Mouse (Mus musculus): ENCODE data around the gene Map1b. TPM values are rescaled to one million over a fixed set of nuclear protein-coding genes. Genes with fewer than 3 reads are reported as not detected.

Map1b gene
- total and polyA plus RNA-seq, 3 experiments = 2.1 to 14.6 (median 10.2) TPM

DNA sequence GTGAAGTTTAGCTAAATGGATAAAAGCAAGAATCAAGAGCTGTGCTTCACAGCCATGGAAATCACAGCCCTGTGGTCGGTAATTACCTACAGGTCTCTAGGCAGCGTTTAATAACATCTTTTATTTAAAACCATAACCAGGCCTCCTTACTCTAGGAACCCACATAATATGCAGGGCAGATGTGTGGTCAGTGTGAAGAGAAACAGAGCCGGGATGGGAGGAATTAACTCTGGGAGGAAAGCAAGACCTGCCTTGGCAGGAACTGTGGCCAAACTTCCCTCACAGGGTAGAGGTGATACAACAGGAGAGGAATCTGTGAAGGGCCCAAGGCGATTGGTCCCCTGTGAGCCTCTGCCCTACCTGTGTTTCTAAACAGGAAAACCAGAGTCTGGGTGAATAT is 66.8 kb downstream of the Map1b start:
- WGBS = 94% methylated on average over 4 of the region's 4 CpGs
- no peak for TF ChIP-seq POLR2A (IDR thresholded peaks at IDR 0.05; ENCODE audit: insufficient read depth, low read depth, low read length)
- no peak for TF ChIP-seq CTCF (IDR thresholded peaks at IDR 0.05)
- TF ChIP-seq EP300 (IDR thresholded peaks at IDR 0.05; ENCODE audit: insufficient read depth, low read depth, low read length) = no peak
- intact Hi-C loops (cut with DNase I) = loop anchor here (5.0 kb wide), 1 partner anchor 58 kb away; no protein-coding TSS in a partner anchor

DNA sequence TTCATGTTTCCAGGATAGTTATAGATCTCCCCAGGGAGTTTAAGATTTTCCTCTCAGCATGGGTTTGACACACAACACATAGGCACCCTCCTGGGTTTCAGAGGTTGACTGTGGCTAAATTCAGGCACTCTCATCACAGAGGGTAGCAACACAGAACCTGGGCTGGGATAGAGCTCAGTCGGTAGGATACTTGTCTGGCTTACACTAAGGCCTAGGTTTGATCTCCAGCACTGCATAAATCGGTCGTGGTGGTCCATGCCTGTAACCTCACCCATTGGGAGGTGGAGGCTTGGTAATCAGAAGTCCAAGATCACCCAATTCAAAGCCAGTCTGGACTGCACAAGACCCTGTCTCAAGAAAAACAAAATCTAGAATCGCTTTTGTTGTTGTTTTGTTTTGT is 68.1 kb downstream of the Map1b start:
- H3K9ac ChIP-seq (ENCODE audit: low read depth, low read length) = no peak overlapping the region
- no peaks in the 10 kb centered on the region for H3K36me3 ChIP-seq (ENCODE audit: control insufficient read depth, insufficient read depth, low read length)
- no peak for TF ChIP-seq EP300 (IDR thresholded peaks at IDR 0.05; ENCODE audit: insufficient read depth, low read depth, low read length)
- no peak for TF ChIP-seq POLR2A (IDR thresholded peaks at IDR 0.05; ENCODE audit: insufficient read depth, low read depth, low read length)
- TF ChIP-seq CTCF (IDR thresholded peaks at IDR 0.05) = no peak
- H3K27me3 ChIP-seq (ENCODE audit: control insufficient read depth, insufficient read depth, low read length) = no peaks in the 10 kb centered on the region
- no peak overlapping the region for H3K4me3 ChIP-seq
- DNase-seq = no peak
- intact Hi-C loops (cut with DNase I) = loop anchor here (5.0 kb wide), 1 partner anchor 59 kb away; no protein-coding TSS in a partner anchor
- WGBS = 82% methylated on average over 4 of the region's 4 CpGs
- no peaks in the 10 kb centered on the region for H3K79me2 ChIP-seq (replicated peaks; ENCODE audit: control insufficient read depth, insufficient read depth, low read length)
- no peak overlapping the region for H3K27ac ChIP-seq
- peaks cover 8% of the 10 kb centered on the region for H3K4me1 ChIP-seq (ENCODE audit: control insufficient read depth, insufficient read depth, low read length)

More for the DNA sequence above, 66.8 kb downstream of the Map1b start:
- Histone ChIP-seq H3K27ac (no peak overlapping the region), H3K27me3 (ENCODE audit: control insufficient read depth, insufficient read depth, low read length) (no peaks in the 10 kb centered on the region), H3K9ac (ENCODE audit: low read depth, low read length) (no peak overlapping the region), H3K79me2 (replicated peaks; ENCODE audit: control insufficient read depth, insufficient read depth, low read length) (no peaks in the 10 kb centered on the region), H3K36me3 (ENCODE audit: control insufficient read depth, insufficient read depth, low read length) (no peaks in the 10 kb centered on the region), H3K4me3 (no peak overlapping the region), H3K4me1 (ENCODE audit: control insufficient read depth, insufficient read depth, low read length) (peaks cover 8% of the 10 kb centered on the region)
- DNase-seq = no peak

DNA sequence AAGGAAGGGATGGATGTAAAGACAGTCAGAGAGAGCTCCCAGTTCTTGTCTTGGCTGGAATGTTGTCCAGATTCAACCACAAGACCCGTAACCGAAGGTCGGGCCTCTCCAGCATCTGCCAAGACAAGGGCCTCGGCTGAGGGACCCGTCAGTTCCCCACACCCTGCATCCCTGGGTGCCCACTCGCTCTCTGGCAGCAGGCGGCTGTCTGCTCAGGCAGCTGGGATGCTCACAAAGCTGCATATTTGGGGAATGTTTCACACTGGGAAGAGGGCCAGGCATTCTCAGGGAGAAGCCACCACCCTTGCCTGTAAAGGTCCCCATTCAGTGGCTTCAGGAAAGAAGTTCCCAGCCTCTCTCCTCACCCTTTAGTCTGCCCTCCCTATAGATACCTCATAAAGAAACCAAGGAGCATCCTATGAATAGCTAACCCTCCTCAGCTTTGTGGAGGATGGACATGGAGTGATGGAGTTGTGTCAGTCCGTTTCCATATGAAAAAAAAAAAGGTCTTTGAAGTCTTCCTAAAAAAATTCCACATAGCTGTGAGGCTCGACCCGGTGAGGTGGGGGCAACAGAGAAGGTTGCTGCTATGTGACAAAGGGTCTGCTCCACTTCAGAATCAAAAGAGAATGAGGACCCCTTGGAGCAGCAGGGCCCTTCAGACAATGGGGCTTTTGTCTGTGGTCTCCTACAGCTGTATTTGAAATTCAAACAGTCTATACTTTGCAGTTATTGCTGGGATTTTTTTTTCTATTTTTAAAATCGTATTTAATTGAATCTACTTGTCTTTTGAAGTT is 68.7 kb downstream of the Map1b start:
- Histone ChIP-seq H3K27ac (no peak overlapping the region; the same call in 1 of the 2 replicates), H3K4me3 (no peak overlapping the region), H3K9ac (ENCODE audit: low read depth, low read length) (no peak overlapping the region), H3K79me2 (replicated peaks; ENCODE audit: control insufficient read depth, insufficient read depth, low read length) (no peaks in the 10 kb centered on the region), H3K4me1 (ENCODE audit: control insufficient read depth, insufficient read depth, low read length) (peaks cover 8% of the 10 kb centered on the region), H3K36me3 (ENCODE audit: control insufficient read depth, insufficient read depth, low read length) (no peaks in the 10 kb centered on the region), H3K27me3 (ENCODE audit: control insufficient read depth, insufficient read depth, low read length) (no peaks in the 10 kb centered on the region)
- intact Hi-C loops (cut with DNase I) = loop anchor here (5.0 kb wide), 1 partner anchor 60 kb away; no protein-coding TSS in a partner anchor
- WGBS = 64% methylated on average over 11 of the region's 11 CpGs
- peak; percentile 23 to 35 for DNase-seq
- no peak for TF ChIP-seq POLR2A (IDR thresholded peaks at IDR 0.05; ENCODE audit: insufficient read depth, low read depth, low read length)
- no peak for TF ChIP-seq EP300 (IDR thresholded peaks at IDR 0.05; ENCODE audit: insufficient read depth, low read depth, low read length)
- TF ChIP-seq CTCF (IDR thresholded peaks at IDR 0.05) = no peak

DNA sequence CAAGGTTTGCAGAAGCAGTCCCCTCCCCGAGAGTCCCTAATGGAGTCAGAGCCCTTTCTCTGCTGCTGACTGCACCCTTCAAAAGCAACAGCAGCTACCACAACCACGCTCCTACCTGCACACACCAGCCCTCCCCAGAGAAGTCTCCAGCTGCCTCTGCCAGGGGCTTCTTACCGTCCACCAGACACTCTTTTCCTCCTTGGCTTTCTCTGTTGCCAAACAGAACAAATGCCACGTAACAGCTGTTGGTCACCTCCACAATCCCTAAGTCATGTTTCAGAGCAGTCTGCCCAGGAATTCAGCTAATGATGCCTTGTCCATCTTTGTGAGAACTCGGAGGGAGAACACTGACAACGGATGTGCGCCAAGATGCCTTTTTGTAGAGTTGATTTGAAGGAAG is 69.3 kb downstream of the Map1b start:
- 73% methylated on average over 7 of the region's 7 CpGs for WGBS
- Histone ChIP-seq H3K9ac (ENCODE audit: low read depth, low read length) (no peak overlapping the region), H3K27me3 (ENCODE audit: control insufficient read depth, insufficient read depth, low read length) (no peaks in the 10 kb centered on the region), H3K27ac (no peak overlapping the region; the same call in 1 of the 2 replicates), H3K79me2 (replicated peaks; ENCODE audit: control insufficient read depth, insufficient read depth, low read length) (no peaks in the 10 kb centered on the region), H3K36me3 (ENCODE audit: control insufficient read depth, insufficient read depth, low read length) (no peaks in the 10 kb centered on the region), H3K4me3 (no peak overlapping the region), H3K4me1 (ENCODE audit: control insufficient read depth, insufficient read depth, low read length) (peaks cover 8% of the 10 kb centered on the region)
- intact Hi-C loops (cut with DNase I) = loop anchor here (5.0 kb wide), 1 partner anchor 60 kb away; no protein-coding TSS in a partner anchor
- TF ChIP-seq EP300 (IDR thresholded peaks at IDR 0.05; ENCODE audit: insufficient read depth, low read depth, low read length) (no peak), POLR2A (IDR thresholded peaks at IDR 0.05; ENCODE audit: insufficient read depth, low read depth, low read length) (no peak), CTCF (IDR thresholded peaks at IDR 0.05) (no peak)
- DNase-seq = no peak

DNA sequence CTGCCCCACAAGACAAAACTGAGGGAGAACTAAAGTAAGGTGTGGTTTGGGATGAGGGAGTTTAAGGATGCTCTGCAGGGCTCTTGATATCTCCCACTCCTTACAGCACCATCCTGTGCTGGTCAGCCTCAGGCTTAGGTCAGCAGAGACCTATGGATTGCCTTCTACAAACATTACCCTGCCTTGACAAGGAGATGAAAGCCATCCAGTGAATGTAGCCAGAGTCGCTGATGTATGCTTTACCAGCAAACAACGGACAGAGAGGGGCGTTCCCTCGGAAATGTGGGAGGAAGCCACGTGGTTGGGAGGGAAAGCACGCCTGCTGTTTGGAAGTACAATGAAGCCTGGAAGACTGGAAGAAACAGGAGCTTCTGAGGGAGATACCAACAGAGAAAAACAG is 71.5 kb downstream of the Map1b start:
- H3K4me1 ChIP-seq (ENCODE audit: control insufficient read depth, insufficient read depth, low read length) = peaks cover 4% of the 10 kb centered on the region
- no peaks in the 10 kb centered on the region for H3K79me2 ChIP-seq (replicated peaks; ENCODE audit: control insufficient read depth, insufficient read depth, low read length)
- H3K27me3 ChIP-seq (ENCODE audit: control insufficient read depth, insufficient read depth, low read length) = no peaks in the 10 kb centered on the region
- H3K36me3 ChIP-seq (ENCODE audit: control insufficient read depth, insufficient read depth, low read length) = no peaks in the 10 kb centered on the region
- H3K27ac ChIP-seq = no peak overlapping the region
- TF ChIP-seq POLR2A (IDR thresholded peaks at IDR 0.05; ENCODE audit: insufficient read depth, low read depth, low read length) (no peak), CTCF (IDR thresholded peaks at IDR 0.05) (0 out of 2 replicates have a peak, but pooled peaks have one; percentile 12)
- no peak overlapping the region for H3K4me3 ChIP-seq
- H3K9ac ChIP-seq (ENCODE audit: low read depth, low read length) = no peak overlapping the region
- 15% methylated on average over 6 of the region's 6 CpGs for WGBS
- no peak for DNase-seq
- intact Hi-C loops (cut with DNase I) = loop anchor here (5.0 kb wide), 1 partner anchor 62 kb away; no protein-coding TSS in a partner anchor

DNA sequence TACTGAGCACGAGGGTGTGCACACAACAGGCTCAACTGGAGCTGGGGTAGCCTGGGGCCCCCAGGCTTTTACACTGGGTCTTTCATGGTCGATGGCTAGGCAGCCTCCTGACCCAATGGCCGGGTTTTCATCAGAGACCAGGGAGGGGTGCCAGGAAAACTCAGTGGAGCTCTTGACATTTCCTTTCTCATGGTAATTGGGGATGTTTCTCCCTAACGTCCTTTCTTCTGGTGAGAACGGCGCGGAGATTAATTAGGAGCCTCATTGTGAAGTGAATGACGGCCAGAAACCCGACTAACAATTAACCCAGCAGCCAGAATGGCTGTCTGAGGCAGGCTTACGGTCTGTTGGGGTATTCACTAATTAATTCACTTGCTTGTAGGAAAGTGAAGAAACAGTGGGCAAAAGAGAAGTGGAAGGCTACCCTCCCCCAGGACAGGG is 71.9 kb downstream of the Map1b start:
- intact Hi-C loops (cut with DNase I) = no loop called here
- no peak overlapping the region for H3K9ac ChIP-seq (ENCODE audit: low read depth, low read length)
- no peak overlapping the region for H3K4me3 ChIP-seq
- TF ChIP-seq POLR2A (IDR thresholded peaks at IDR 0.05; ENCODE audit: insufficient read depth, low read depth, low read length) = no peak
- no peak for TF ChIP-seq EP300 (IDR thresholded peaks at IDR 0.05; ENCODE audit: insufficient read depth, low read depth, low read length)
- no peak for TF ChIP-seq CTCF (IDR thresholded peaks at IDR 0.05)
- 49% methylated on average over 10 of the region's 10 CpGs for WGBS
- no peaks in the 10 kb centered on the region for H3K36me3 ChIP-seq (ENCODE audit: control insufficient read depth, insufficient read depth, low read length)
- H3K79me2 ChIP-seq (replicated peaks; ENCODE audit: control insufficient read depth, insufficient read depth, low read length) = no peaks in the 10 kb centered on the region
- no peaks in the 10 kb centered on the region for H3K27me3 ChIP-seq (ENCODE audit: control insufficient read depth, insufficient read depth, low read length)
- no peak for DNase-seq
- H3K27ac ChIP-seq = no peak overlapping the region
- peaks cover 4% of the 10 kb centered on the region for H3K4me1 ChIP-seq (ENCODE audit: control insufficient read depth, insufficient read depth, low read length)

Data from heart, adult 2 months (tissue).